Mouse (Mus musculus): ENCODE data around the gene 2310022A10Rik.
A peak's percentile ranks its signal among the peaks of the same experiment; 100 is the strongest.

2310022A10Rik gene

DNA sequence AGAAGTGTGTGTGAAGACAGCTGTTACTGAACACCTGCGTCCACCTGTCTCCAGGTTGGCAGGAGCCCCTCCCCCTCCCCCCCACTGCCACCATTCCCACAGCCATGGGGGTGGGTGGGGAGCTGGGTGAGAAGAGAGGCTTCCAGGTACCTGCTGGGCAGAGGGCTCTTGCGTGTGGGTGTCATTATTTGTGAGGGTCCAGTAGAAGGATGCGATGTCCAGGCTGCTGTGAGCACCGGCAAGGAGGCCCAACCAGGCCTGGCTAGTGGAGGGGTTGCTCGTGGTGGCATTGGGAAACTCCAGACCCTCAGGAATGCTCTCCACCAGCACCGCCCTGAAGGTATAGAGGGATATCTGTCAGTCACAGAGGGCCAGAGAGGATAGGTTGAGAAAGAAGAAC is 12.1 kb upstream of the 2310022A10Rik start:
- DNase-seq (ENCODE audit: low read depth, low spot score), result no peak

DNA sequence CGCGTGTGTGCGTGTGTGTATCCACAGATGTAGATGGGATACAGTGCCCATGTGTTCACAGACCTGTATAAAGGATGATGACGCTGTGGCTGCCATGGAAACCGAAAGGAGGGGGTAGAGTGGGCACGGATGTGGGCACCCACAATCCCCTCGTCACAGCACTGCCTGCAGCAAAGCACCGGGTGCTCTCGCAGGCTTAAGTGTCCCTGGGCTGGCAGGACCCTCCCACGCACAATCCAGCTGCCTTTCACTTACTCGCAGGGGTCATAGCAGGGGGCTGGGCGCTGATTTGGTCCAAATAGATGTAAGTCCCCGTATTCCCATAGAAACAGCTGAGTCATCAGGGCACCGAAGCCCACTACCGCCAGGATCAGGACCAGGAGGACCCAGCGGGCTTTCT is 11.6 kb upstream of the 2310022A10Rik start:
- DNase-seq (ENCODE audit: low read depth, low spot score), result no peak

DNA sequence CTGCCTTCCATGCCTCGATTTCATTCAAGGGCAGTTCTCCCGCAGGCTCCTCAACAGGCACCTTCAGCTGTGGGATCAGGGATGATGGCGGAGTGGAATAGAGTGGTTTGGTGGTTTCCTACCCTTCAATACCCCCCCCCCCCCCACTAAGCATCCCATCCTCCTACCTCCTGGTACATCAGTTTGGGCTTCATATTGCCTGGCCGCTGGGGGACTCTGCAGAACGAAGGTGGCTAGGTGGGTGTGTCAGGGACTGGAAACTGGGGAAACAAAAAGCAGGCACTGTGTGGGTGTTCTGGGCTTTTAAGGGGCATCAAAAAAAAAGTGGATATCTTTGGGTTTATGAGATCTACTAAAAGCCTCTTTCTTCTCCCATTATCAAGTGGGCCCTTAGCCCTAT is 11.1 kb upstream of the 2310022A10Rik start:
- no peak for DNase-seq (ENCODE audit: low read depth, low spot score)

DNA sequence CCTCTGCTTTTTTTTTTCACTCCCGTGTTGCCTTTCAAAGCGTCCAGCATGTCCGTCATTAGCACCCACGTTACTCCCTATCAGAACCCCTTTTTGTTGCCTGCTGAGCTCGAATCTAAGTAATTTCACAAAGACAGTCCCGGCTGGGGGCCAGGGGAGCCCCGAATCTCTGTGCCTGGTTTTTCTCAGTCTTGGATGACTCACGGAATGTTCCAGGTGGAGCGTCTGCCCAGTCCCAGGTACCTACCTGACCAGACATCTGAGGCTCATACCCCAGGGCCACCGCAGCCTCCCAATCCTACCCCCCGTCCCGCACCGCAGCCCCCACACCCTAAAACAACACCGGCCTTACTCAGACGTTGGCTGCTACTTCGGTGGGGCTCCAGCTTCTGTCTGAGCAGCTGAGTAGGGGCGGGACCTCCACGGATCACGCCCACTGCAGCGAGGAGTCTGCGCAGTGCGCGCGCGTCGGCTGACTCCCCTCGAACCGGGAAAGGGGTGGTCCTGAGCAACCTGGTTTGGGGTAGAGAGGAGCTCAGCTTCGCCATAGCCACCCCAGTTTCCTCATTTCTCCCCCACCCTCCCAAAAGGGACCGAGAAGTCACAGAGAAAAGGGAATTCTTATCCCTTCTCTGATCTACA is 10.5 kb upstream of the 2310022A10Rik start:
- DNase-seq (ENCODE audit: low read depth, low spot score), result peak; percentile 85

DNA sequence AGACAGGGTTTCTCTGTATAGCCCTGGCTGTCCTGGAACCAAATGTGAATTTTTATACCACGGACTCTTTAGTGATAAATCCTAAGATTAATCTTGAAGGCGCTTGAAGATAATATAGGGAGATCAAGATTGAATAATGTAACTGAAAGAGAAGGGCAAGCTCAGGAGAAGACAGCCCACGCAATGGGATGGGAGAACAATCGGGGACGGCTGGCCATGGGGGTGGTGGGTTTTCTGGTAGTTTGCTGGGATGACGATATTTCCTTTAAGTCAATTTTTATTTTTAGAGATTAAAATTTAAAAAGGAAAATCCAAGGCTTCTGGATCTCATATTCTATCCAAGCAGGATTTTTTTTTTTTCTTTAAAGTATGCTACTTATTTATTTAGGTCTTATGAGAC is 10.0 kb upstream of the 2310022A10Rik start:
- DNase-seq (ENCODE audit: low read depth, low spot score), result no peak

DNA sequence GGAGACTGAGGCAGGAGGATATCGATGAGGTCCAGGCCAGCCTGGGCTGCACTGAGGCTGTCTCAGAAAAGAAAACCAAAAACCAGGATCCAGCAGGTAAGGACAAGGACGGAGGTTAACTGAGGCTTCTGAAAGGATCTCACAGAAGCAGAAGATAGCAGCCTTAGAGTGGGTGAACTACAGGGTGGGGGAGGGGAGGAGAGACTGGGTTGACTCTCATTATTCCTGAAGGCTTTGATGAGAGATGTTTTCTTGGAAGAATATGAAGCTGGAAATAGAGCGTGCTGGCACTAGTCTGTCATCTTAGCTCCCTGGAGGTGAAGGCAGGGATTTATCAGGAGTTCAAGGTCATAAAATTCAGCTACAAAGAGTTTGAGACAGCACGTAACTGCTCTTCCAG is 9.2 kb upstream of the 2310022A10Rik start:
- no peak for DNase-seq (ENCODE audit: low read depth, low spot score)

DNA sequence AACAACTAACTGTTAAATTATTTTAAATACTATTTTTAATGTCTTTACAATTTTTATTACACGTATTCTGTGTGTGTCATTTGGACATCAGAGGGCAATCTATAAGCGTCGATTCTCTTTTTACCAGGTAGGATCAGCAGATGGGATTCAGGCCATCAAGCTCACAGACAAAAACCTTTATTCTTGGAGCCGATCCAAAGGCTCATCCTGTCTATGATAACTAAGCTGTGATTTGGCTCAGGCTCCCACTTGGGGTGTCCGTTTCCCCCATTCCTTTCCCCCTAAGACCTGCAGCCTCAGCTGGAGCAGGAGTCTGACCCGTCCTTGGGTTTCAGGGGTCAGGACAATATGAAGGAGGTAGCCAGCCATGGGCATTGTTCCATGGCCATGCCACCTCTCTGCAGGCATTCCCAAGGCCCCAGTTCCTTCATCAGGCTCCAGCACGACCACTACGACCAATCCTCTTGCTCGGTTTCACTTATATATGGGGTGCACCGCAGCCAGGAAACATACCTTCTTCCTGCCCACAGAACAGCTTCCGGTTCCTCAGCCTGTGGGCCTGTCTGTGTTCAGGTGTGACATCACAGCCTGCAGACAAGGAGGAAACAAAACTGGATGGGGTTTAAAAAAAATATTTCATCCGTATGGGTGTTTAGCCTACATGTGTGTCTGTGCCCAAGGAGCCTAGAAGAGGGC is 8.2 kb upstream of the 2310022A10Rik start:
- DNase-seq (ENCODE audit: low read depth, low spot score), result no peak

DNA sequence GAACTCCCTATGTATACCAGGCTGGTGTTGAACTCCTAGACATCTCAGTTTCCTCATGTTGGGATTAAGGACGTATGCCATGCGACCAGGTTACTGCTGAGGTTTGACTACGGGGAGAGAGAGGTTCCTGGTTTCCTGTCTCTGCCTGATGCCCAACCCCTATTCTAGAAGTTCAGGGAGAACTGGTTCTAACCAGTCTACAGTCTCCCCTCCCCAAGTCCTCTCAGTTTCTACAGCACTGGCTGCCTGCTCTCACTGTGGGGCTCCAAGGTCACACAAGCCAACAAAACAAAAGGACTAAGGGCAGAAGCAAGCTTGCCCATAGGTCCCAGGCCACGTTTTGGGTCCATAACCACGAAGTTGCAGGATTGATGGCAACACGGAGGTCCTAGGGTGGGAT is 3.4 kb upstream of the 2310022A10Rik start:
- no peak for DNase-seq (ENCODE audit: low read depth, low spot score)

DNA sequence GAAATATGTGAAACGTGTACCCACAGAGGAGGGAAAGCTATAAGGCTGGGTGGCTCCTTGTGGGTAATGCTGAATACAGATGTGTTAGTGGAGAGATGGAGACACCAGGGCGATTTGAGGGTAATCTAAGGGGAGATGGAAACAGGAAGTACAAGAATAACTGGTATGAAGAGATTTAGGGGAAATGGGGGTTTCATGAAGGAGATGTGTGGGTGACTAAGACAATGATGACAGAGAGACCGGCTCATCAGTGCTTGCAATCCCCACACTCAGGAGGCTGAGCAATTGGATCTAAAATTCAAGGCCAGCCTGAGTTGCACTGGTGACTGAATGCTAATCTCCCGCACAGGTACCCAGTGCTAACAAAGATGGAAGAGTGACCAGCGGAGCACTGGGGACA is 963 bp upstream of the 2310022A10Rik start:
- DNase-seq (ENCODE audit: low read depth, low spot score), result no peak

DNA sequence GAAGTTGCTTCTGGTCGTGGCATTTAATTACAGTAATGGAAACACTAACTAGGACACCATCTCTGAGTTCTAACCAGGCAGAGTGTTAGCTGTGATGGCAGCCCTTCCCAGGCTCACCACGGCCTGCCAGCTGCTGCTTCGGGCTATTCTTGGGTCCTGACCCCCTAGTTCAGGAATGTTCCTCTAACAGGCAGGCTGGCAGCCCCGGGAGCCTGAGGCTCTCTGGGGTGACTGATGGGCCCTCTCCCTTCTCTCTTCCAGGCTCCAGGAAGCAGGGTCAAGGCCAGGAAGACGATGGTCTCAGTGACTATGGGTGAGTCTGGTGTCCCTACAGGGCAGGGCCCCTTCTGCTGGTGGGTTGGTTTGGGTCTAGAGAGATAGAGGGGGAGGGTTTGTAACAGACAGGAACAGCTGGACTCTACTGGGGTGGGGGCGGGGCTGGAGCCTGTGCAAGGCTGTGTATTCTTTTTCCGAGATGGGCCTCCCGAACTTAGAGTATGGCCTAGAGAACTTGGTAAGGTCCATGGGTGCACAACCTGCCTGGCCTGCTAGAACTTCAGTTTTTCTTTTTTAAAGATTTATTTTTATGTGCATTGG is 7.4 kb downstream of the 2310022A10Rik start:
- peak; percentile 15 for DNase-seq (ENCODE audit: low read depth, low spot score)

DNA sequence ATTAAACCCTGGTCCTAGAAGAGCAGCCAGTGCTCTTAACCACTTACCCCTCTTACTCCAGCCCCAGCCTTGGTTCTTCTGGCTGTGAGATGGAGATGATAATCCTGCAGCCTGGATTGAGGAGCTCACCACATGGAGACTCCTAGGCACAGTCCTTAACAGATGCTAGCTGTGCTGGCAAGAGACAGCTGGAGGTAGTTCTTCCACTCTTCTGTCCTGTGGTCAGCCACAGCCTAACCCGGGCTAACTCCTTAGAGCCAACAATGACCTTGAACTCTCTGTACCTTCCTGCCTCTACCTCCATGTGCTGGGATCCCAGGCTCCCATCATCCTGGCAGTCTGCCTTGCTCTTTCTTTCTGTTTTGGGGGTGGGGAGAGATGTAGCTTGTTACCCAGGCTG is 7.9 kb downstream of the 2310022A10Rik start:
- no peak for DNase-seq (ENCODE audit: low read depth, low spot score)

DNA sequence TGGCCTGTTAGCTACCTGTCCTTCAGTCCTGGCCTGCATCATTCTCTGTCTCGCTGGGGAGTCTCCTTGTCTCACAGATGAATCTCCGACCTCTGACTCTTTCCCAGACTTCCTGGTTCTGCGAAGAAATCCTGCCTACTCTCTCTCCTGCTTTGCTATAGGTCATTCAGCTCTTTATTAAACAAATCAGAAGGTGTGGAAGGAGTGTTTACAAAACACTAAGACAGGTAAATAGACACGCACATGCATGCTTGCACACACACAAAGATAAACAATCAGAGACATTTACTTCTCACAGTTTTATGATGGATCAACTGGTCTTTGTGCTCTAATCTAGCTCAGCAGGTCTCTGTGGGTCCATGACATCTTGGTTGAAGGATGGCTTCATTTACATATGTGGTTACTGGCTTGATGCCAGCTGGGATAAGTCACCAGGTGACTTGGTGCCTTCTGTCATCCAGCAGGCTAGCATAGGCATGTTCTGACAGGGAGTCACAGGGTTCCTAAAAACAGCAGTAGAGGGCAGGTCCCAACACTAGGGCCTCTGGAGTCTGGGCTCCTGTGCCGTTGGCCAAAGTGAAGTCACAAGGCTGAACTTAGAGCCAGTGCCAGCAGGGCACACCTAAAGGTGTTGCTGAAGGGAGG is 16.7 kb downstream of the 2310022A10Rik start:
- DNase-seq (ENCODE audit: low read depth, low spot score), result no peak

DNA sequence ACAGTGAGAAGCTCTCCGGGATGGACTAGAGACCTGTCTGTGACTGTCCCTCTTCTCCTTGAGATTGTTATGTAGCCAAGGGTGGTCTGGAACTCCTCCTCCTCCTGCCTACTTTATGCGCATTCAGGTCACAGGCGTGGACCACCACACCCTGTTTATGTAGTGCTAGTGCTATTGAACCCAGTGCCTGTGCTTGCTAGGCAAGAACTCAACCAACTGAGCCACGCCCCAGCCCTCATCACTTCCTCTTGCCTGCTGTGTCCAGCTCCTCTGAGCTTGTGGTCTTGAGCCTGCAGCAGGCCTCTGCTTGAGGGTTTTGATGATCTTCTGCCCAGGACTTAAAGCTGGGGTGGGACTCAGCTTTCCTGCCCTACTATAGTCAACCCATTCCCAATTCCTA is 19.1 kb downstream of the 2310022A10Rik start:
- no peak for DNase-seq (ENCODE audit: low read depth, low spot score)

DNA sequence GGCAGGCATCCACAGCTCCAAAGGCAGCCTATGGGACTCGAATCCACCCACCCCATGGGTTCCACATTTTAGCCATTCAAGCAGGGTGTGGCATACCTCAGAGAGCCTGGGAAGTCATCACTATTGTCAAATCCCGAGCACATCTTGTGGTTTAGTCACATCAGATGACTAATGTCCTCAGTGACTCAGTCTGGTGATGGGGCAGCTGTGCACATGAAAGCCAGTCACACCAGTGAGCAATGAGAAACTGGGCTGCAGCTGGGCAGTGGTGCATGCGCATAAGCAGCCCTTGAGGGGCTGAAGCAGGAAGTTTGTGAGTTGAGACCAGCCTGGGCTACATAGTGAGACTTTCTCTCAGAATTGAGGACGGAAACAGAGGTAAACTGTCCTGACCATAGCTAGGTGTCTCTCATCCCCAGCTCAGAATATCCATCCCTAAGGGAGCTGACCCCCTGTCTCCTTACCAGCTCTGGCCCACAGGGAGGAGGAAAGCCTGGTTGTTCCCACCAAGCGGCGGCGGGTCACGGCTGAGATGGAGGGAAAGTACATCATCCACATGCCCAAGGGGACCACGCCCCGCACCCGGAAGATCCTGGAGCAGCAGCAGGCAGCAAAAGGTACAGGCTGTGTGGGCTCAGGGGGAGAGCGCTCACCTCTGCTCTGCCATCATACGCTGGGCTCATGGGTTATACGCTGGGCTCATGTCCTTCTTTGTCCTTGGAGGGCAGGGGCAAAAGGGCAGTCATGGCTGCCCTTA is 21.3 kb downstream of the 2310022A10Rik start:
- DNase-seq (ENCODE audit: low read depth, low spot score), result no peak

DNA sequence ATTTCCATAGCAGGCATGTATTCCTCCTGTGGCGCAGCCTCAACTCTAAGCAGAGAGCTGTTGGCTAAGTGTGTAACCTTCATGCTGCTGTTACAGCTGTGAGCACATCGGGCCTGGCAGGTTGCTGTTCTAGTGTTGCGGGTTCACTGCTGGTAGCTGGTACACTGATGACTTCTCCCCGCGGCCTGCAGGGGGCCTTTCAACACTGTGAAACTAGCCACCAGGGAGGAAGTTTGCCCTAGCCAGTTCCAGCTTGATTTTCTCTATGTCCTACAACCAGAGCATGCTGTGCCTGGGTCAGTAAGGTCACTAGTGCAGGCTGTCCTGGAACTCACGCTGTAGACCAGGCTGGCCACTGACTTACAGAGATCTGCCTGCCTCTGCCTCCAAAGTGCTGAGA is 23.9 kb downstream of the 2310022A10Rik start:
- no peak for DNase-seq (ENCODE audit: low read depth, low spot score)

DNA sequence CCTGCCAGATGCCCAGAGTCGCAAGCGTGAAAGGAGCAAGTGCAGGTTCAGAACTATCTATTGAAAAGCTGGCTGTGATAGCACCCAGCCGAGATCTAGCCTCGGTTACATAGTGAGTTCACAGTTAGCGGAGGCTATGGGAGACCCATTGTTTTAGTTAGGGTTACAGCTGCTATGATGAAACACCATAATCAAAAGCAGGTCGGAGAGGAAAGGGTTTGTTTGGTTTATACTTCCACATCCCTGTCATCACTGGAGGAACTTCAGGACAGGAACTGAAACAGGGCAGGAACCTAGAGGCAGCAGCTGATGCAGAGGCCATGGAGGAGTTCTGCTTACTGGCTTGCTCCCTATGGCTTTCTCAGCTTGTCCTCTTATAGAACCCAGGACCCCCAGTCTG is 24.6 kb downstream of the 2310022A10Rik start:
- no peak for DNase-seq (ENCODE audit: low read depth, low spot score)

DNA sequence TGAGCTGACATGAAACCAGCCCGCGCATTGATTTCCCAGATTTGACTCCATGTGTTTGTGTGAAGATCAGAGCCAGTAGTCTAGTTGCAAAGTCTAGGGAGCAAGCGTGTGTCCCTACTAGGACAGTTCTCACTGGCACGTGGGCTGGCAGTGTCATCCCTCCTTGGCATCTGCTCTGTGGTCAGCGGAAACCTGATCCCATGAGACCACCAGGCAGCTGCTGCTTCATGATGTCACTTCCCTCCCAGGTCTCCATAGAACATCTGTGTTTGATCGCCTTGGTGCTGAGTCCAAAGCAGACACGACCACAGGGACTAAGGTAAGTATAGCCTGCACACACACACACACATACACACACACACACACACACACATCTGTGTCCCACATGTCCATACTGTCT is 25.4 kb downstream of the 2310022A10Rik start:
- DNase-seq (ENCODE audit: low read depth, low spot score), result peak; percentile 27

DNA sequence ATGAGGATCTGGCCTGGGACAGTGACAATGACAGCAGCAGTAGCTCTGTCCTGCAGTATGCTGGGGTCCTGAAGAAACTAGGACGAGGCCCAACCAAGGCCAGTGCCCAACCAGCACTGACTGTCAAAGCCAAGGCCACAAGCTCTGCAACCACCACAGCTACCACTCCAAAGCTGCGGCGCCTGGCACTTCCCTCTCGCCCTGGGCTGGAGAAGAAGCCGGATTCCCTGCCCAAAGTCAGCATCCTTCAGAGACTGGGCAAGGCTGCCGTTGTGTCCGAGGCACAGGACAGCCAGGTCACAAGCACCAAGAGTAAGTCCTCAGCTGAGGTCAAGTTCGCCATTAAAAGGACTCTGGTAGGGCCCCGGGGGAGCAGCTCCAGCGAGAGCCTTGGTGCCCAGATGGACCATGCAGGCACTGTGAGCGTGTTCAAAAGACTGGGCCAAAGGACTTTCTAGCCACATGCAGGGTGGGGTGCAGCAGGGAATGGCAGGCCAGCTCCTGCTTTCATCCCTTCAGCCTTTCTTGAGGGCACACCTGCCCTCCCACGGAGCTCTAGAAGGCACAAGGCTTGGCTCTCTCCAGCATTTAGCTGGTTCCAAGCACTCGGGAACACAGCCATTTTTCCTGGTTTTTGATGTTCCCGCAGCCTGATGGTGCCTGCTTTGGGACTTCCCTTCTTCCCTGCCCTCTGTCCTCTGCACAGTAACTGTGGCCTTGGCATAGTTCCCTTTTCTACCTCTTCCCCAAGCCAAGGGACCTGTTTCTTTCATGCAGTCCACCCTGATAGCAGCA is 27.5 kb downstream of the 2310022A10Rik start:
- no peak for DNase-seq (ENCODE audit: low read depth, low spot score)

DNA sequence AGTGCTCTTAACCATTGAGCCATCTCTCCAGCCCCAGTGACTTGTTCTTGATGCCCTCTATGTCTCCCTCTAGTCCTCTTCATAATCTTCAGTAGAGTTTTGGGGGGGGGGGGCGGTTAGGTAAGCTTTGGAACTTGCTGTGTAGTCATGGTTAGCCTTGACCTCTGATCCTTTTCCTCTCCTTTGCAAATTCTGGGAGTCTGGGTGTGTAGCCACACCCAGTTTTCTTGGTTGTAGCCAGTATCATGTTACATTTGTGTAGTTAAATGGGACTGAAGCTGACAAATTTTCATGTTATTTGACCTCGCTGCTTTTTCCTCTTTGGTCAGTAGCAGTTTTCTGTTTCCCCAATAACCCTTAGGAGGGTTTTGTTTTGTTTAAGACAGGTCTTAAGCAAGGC is 33.8 kb downstream of the 2310022A10Rik start:
- DNase-seq (ENCODE audit: low read depth, low spot score), result no peak

DNA sequence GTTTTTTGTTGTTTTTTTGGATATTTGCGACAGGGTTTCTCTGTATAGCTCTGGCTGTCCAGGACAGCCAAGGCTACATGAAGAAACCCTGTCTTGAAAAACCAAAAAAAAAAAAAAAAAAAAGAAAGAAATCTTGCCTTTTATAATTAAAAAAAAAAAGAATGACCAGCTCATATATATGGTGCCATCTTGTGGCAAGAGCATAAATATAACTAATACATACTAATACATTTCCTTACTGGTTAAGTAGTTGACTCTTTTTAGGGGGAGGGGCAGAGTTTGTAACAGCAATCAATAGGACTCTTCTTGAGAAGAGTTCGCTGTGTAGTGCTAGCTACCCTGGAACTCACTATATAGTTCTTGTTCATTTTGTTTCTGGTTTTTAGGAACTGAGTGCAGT is 34.7 kb downstream of the 2310022A10Rik start:
- DNase-seq (ENCODE audit: low read depth, low spot score), result no peak

DNA sequence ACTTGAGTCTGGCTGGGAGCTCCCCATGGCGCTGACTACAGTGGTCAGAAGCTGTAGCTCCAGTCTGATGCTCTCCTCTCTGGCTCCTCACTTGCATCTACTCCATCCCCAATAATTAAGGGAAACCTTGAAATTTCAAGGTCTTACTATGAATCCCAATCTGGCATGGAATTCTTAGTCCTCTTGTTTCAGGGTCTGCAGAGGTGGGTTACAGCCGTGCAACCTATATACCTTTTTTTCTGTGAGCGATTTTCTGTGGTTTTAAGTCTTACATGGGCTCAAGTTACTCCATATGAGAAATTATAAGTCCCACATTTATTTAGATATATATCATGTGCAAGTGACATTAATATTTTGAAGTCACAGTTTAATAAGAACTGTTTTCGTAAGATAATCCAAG is 37.1 kb downstream of the 2310022A10Rik start:
- no peak for DNase-seq (ENCODE audit: low read depth, low spot score)

Data from mesoderm, embryonic 11.5 days (tissue).